Mouse (Mus musculus) megakaryocyte-erythroid progenitor cell, adult 5-6 weeks (primary cell): Measurements from ENCODE around the gene Oser1. TPM values are rescaled to one million over a fixed set of nuclear protein-coding genes. Genes with fewer than 3 reads are reported as not detected.

ENCODE experiments used
- ATAC-seq: replicated peaks from 2 replicates; pipeline ENCODE4 v1.8.0; 2016; ENCODE audit warnings: mild to moderate bottlenecking, inconsistent platforms; ENCODE audit not compliant: severe bottlenecking, poor library complexity, low FRiP score, low TSS enrichment
- total RNA-seq, 2 experiments: library from RNA; stranded (forward) in 1 of 2; stranded (reverse) in 1 of 2; fragments of 200-1000, 215-1000 nt in 1 of 2; fragments of >200 nt in 1 of 2; fragmentation: Nextera tagmentation in 1 of 2; gene quantifications; 2 replicates each; pipeline ENCODE4 v1.2.3; 2014 to 2017

The Oser1 gene
- total RNA-seq, 2 experiments from 2014 or later, result 24.6 to 46.6 TPM

- no peak for ATAC-seq
Measured at GRCm38 (mm10) chr2:163449276-163449675, 24.8 kb upstream of the Oser1 start.

DNA sequence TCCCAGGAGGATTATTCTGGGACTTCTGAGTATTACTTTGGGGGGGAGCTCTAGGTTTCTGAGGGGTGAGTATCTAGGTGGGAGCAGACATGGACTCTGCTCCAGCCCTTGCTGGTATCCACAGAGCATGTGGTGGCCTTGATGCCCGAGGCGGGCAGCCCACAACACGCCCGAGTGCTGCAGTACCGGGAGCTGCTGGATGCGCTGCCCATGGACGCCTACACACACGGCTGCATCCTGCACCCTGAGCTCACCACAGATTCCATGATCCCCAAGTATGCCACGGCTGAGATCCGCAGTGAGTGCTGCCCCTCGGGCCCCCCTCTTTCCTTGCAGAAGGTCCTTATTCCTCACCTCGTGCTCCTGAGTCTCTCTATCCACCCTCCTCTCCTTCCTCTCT lies 22.9 kb upstream of the Oser1 start:
- no peak for ATAC-seq

GRCm38 (mm10) chr2:163444017-163444416 lies 19.5 kb upstream of the Oser1 start:
- ATAC-seq, result no peak

- no peak for ATAC-seq
Measured at GRCm38 (mm10) chr2:163443543-163443942, 19.0 kb upstream of the Oser1 start.

GRCm38 (mm10) chr2:163439488-163439887 lies 15.0 kb upstream of the Oser1 start:
- ATAC-seq, result no peak

GRCm38 (mm10) chr2:163438619-163439451 lies 14.3 kb upstream of the Oser1 start:
- peak; percentile 65; the same call in 1 of the 2 replicates for ATAC-seq

GRCm38 (mm10) chr2:163438246-163438618 lies 13.7 kb upstream of the Oser1 start, which contains the start of gene Gdap1l1:
Gene Gdap1l1, plus strand, starts transcription at chr2:163438476.
- ATAC-seq, result no peak

DNA sequence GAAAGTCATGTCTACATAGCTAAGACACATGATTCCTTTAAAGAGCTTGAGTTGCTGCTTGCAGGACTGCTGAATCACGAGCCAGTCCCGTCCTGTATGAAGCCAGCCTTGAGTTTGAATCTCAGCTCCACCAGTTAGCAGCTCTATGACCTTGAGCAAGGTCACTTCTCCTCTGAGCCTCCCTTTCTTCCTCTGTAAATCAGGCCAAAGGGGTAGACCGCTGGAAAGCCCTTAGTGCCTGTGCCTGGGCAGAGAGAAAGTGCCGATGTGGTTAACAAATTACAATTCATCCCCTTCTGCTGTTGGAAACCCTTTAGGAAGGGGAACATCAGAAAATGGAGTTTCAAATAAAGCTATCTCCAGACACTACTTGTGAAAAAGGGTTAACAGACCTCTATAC lies 13.3 kb upstream of the Oser1 start:
- ATAC-seq, result no peak

GRCm38 (mm10) chr2:163433971-163434370 lies 9.5 kb upstream of the Oser1 start:
- ATAC-seq, result no peak

DNA sequence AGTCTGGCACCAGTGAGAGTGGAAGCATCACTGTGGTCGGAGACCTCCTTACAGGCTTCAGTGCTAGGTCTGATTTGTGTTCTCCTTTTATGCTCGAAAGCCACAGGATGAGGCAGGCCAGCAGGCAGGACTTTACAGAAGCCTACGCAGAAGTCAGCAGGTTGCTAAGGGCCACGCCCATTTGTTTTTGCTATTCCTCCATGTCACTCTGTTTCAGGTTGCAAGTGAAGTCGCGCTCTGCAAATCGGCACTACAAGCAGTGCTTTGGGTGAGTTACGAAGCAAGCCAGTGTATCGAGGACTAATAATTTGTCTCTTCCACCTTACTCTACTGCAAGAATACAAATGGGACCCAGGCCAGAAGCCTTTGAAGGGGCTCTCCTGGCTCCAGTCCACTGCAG lies 6.8 kb upstream of the Oser1 start:
- ATAC-seq, result no peak

DNA sequence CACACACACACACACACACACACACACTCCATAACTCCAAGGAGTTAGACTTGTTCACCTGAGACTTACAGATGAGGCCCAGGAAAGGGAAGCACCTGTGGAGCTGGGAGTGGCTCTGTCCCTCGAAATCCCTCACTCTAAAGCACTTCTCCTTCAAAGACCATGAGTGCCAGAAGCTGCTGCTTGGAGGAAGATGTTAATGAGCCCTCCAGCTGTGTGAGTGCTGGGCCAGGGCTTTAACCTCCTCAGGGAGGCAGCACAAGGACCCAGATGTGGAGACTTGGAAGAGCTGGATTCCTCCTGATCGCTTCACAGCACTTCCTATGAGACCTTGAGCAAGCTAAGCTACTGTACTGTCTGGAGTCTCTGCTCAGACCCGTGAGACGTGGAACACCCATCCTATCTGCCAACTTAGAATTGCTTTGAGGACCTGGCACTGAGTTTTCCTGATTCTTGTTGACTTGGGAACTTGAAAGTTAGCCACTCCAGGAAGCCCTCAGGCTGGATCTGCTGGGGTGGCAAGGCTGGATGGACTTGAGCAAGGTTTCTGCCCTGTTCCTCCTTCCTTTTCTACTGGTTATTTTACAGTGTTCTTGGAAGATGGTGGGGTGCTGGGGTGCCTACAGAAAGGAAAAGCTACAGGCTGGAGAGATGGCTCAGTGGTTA lies 4.0 kb upstream of the Oser1 start:
- ATAC-seq, result no peak

GRCm38 (mm10) chr2:163422895-163423660 lies 1.4 kb downstream of the Oser1 start:
- ATAC-seq, result no peak

DNA sequence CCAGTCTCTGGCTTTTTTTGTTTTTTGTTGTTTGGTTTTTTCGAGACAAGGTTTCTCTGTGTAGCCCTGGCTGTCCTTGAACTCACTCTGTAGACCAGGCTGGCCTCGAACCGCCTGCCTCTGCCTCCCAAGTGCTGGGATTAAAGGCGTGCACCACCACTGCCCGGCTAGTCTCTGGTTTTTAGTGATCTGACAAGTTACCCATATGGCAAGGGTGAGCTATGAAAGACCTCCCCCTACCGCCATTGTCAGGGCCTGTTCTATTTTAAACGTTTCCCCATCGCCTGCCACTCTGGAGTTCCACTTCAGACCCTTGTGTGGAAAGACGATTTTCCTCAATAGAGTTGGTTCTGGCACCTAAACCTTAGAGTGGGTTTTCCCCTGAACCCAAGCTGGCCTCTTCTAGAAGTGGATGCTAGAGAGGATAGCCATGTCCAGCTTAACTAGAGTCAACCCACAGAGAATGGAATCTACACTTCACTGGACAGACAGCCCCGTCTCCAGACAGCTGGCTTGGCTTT lies 4.1 kb downstream of the Oser1 start:
- no peak for ATAC-seq

- peak; percentile 97 for ATAC-seq
Measured at GRCm38 (mm10) chr2:163419346-163420045, 5.0 kb downstream of the Oser1 start.

- ATAC-seq, result peak; percentile 23
Measured at GRCm38 (mm10) chr2:163418841-163419345, 5.6 kb downstream of the Oser1 start.

DNA sequence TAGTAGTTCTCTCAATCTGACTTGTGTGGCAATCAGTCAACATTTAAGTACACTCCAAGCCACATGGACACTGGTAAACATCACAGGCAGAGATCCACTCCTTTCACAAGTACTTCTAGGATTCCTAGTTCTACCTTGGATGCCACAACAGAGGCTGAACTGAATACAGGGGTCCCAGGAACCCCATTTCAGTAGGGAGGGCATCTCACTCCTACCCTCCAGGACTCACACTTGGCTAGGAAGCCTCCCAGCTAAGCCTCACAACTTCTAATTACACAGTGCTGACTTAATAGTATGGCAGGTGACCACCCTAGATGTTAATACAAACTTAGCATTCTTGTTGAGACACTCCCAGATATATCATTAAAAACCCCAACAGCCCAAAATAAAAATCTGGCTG lies 6.7 kb downstream of the Oser1 start:
- ATAC-seq, result no peak

- ATAC-seq, result no peak
Measured at GRCm38 (mm10) chr2:163417026-163417425, 7.5 kb downstream of the Oser1 start.

DNA sequence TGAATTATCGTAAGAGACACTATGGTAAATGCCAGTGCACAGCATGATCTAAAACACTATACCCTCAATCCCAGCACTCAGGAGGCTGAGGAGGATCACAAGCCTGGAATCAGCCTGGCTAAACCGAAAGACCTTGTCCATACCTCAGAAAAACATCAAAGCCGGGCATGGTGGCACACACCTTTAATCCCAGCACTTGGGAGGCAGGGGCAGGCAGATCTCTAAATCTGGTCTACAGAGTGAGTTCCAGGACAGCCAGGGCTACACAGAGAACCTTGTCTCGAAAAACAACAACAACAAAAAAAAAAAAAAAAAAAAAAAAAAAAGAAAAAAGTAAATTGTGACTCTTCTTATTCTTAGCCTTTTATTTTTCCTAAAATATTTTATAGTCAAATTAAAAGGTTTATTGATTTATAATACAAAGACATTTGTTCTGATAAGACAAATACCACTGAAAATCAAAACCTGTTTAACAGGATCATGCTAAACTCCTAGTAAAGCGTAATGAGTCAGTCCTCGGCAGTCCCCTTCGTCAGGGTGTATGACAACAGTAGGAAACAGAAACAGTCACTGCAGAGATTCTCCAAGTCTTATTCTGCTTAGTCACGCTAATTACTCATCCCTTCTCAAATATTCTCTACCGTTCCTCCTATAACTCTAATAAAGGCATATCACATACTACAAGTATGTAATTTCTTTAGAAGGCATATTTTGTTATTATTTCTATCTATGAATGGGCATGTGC lies 11.5 kb downstream of the Oser1 start:
- ATAC-seq, result no peak

DNA sequence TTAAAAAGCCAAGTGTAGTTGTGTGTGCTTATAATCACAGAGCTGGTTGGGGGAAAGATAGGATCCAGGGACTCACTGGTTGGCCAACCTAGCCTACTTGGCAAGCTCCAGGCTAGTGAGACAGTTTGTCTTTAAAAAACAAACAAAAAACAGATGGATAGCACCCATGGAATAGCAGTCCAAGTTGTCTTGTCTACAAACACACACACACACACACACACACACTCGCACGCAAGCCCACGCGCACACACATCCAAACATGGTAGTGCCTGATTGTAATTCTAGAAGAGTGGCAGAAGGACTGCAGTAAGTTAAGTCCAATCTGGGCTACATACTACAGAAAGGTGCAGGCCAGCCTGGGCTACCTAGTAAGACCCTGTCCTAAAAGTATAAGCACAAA lies 12.1 kb downstream of the Oser1 start:
- no peak for ATAC-seq
